Mouse (Mus musculus) neural tube, embryonic 11.5 days (tissue): ENCODE measurements around the gene Vmn2r9. TPM values are rescaled to one million over a fixed set of nuclear protein-coding genes. Genes with fewer than 3 reads are reported as not detected.
"Not testable (repeated sequence)": the region's sequence is repeated elsewhere in the genome, so short reads cannot be mapped to it uniquely, and the experiment has no call there.

Experiments used
- ATAC-seq: fragments of 200-750 bp; cut with Nextera tagmentation; 2 replicates; pipeline ENCODE4 v1.8.0; 2017; ENCODE audit warnings: moderate number of reproducible peaks, mild to moderate bottlenecking, moderate TSS enrichment, moderate library complexity; ENCODE audit not compliant: insufficient read depth, low FRiP score, low TSS enrichment
- DNase-seq: peaks from one replicate; pipeline ENCODE4 v3.0.0-alpha.2; 2015; ENCODE audit warnings: low spot score
- H3K27ac ChIP-seq: fragments of 300-500 bp; sonication (generic); 2 replicates; pipeline ENCODE4 v1.5.1; 2014; ENCODE audit warnings: low read depth, mild to moderate bottlenecking, low read length
- H3K27me3 ChIP-seq: fragments of 300-500 bp; sonication (generic); 2 replicates; pipeline ENCODE4 v1.6.1; 2014; ENCODE audit warnings: mild to moderate bottlenecking, low read length, mixed read lengths; ENCODE audit not compliant: control insufficient read depth, insufficient read depth
- H3K36me3 ChIP-seq: fragments of 300-500 bp; sonication (generic); 2 replicates; pipeline ENCODE4 v1.6.1; 2014; ENCODE audit warnings: mild to moderate bottlenecking, low read length, moderate library complexity, mixed read lengths; ENCODE audit not compliant: control insufficient read depth, insufficient read depth
- H3K4me1 ChIP-seq: fragments of 300-500 bp; sonication (generic); 2 replicates; pipeline ENCODE4 v1.6.1; 2014; ENCODE audit warnings: low read length, mixed read lengths; ENCODE audit not compliant: control insufficient read depth, insufficient read depth
- H3K4me2 ChIP-seq: fragments of 300-500 bp; sonication (generic); 2 replicates; pipeline ENCODE4 v1.6.1; 2014; ENCODE audit warnings: low read depth, mild to moderate bottlenecking, moderate library complexity
- H3K4me3 ChIP-seq: fragments of 300-500 bp; sonication (generic); 2 replicates; pipeline ENCODE4 v1.5.1; 2014; ENCODE audit warnings: low read depth, low read length
- H3K9ac ChIP-seq: fragments of 300-500 bp; sonication (generic); 2 replicates; pipeline ENCODE4 v1.6.1; 2014; ENCODE audit warnings: mild to moderate bottlenecking, low read length
- H3K9me3 ChIP-seq: fragments of 300-500 bp; sonication (generic); 2 replicates; pipeline ENCODE4 v1.6.1; 2016; ENCODE audit warnings: low read length; ENCODE audit not compliant: control insufficient read depth
- WGBS: fragments of 180-500 bp; shearing (Covaris S2); extraction: QIAGEN DNeasy Blood & Tissue Kit; methylation state at CpG from one replicate; pipeline ENCODE4 v1.1.7; 2014; 5-methylcytosine and 5-hydroxymethylcytosine counted together
- polyA plus RNA-seq: library from polyadenylated mRNA; unstranded; fragments of >200 nt; fragmentation: Nextera tagmentation; extraction: Ambion mirVana; gene quantifications from 2 replicates; pipeline ENCODE4 v1.2.1, GENCODE M21; 2014

Gene Vmn2r9
- polyA plus RNA-seq: not detected in 2 replicates

- H3K4me2 ChIP-seq, ATAC-seq, H3K27ac ChIP-seq, H3K36me3 ChIP-seq, H3K27me3 ChIP-seq, H3K4me1 ChIP-seq, H3K9me3 ChIP-seq, H3K9ac ChIP-seq, DNase-seq, H3K4me3 ChIP-seq: not testable (repeated sequence)
- 69% methylated on average over 1 of the region's 1 CpGs for WGBS
Observed at GRCm38 (mm10) chr5:108852501-108852900, at the start of gene Vmn2r9. Gene Vmn2r9 (minus strand): TSS chr5:108852601.

GRCm38 (mm10) chr5:108866746-108867145, 14.3 kb upstream of the Vmn2r9 start:
- H3K4me3 ChIP-seq, H3K27ac ChIP-seq, H3K9me3 ChIP-seq, H3K4me1 ChIP-seq, H3K27me3 ChIP-seq, H3K36me3 ChIP-seq, H3K4me2 ChIP-seq, H3K9ac ChIP-seq, ATAC-seq: not testable (repeated sequence)
- peak; percentile 37 for DNase-seq
- 9% methylated on average over 1 of the region's 1 CpGs for WGBS

- H3K9me3 ChIP-seq: no peaks in the 10 kb centered on the region
- no peaks in the 10 kb centered on the region for H3K36me3 ChIP-seq
- H3K4me3 ChIP-seq: no peak overlapping the region
- DNase-seq (no peak), ATAC-seq (no peak)
- WGBS: 28% methylated on average over 1 of the region's 1 CpGs
- no peak overlapping the region for H3K27ac ChIP-seq
- H3K27me3 ChIP-seq: no peaks in the 10 kb centered on the region
- no peaks in the 10 kb centered on the region for H3K4me1 ChIP-seq
- no peak overlapping the region for H3K9ac ChIP-seq
- no peak overlapping the region for H3K4me2 ChIP-seq
Observed at GRCm38 (mm10) chr5:108849466-108849865, 2.9 kb downstream of the Vmn2r9 start.

- Histone ChIP-seq H3K27ac (no peak overlapping the region), H3K36me3 (no peaks in the 10 kb centered on the region), H3K4me3 (no peak overlapping the region), H3K9me3 (no peaks in the 10 kb centered on the region), H3K27me3 (no peaks in the 10 kb centered on the region), H3K4me1 (no peaks in the 10 kb centered on the region), H3K9ac (no peak overlapping the region), H3K4me2 (no peak overlapping the region)
- peak; percentile 28 for DNase-seq
- WGBS: 84% methylated on average over 1 of the region's 1 CpGs
- no peak for ATAC-seq
Observed at GRCm38 (mm10) chr5:108836156-108836555, 16.2 kb downstream of the Vmn2r9 start.

GRCm38 (mm10) chr5:108823276-108823675, 29.1 kb downstream of the Vmn2r9 start:
- H3K27me3 ChIP-seq: no peaks in the 10 kb centered on the region
- DNase-seq: no peak
- no peaks in the 10 kb centered on the region for H3K36me3 ChIP-seq
- no peak for ATAC-seq
- no peaks in the 10 kb centered on the region for H3K9me3 ChIP-seq
- 82% methylated on average over 2 of the region's 2 CpGs for WGBS
- no peak overlapping the region for H3K27ac ChIP-seq
- no peak overlapping the region for H3K4me2 ChIP-seq
- H3K9ac ChIP-seq: no peak overlapping the region
- H3K4me1 ChIP-seq: no peaks in the 10 kb centered on the region
- no peak overlapping the region for H3K4me3 ChIP-seq

GRCm38 (mm10) chr5:108808750-108809149, 43.7 kb downstream of the Vmn2r9 start, which contains the start of gene Vmn2r8:
Gene Vmn2r8 (minus strand): TSS chr5:108808850.
- not testable (repeated sequence) for H3K9ac ChIP-seq
- 73% methylated on average over 2 of the region's 2 CpGs for WGBS

GRCm38 (mm10) chr5:108803646-108804045, 48.8 kb downstream of the Vmn2r9 start:
- ATAC-seq (no peak), DNase-seq (no peak)
- Histone ChIP-seq H3K4me2 (no peak overlapping the region), H3K4me3 (no peak overlapping the region), H3K27me3 (no peaks in the 10 kb centered on the region), H3K36me3 (no peaks in the 10 kb centered on the region), H3K27ac (no peak overlapping the region), H3K4me1 (no peaks in the 10 kb centered on the region), H3K9ac (no peak overlapping the region), H3K9me3 (no peaks in the 10 kb centered on the region)
- WGBS: 45% methylated on average over 1 of the region's 1 CpGs

More at GRCm38 (mm10) chr5:108808750-108809149, 43.7 kb downstream of the Vmn2r9 start, which contains the start of gene Vmn2r8:
- H3K27ac ChIP-seq, H3K27me3 ChIP-seq, H3K9me3 ChIP-seq, H3K36me3 ChIP-seq, H3K4me1 ChIP-seq, H3K4me3 ChIP-seq, ATAC-seq, H3K4me2 ChIP-seq, DNase-seq: not testable (repeated sequence)

GRCm38 (mm10) chr5:108795263-108795662, 57.1 kb downstream of the Vmn2r9 start, which contains the start of gene Tmed11:
Gene Tmed11 (minus strand): TSS chr5:108795363.
- DNase-seq, H3K9me3 ChIP-seq, H3K4me3 ChIP-seq, H3K9ac ChIP-seq, H3K27me3 ChIP-seq, H3K27ac ChIP-seq, H3K36me3 ChIP-seq, H3K4me2 ChIP-seq, ATAC-seq, H3K4me1 ChIP-seq: not testable (repeated sequence)
- 62% methylated on average over 2 of the region's 2 CpGs for WGBS

GRCm38 (mm10) chr5:108790385-108790784, 62.0 kb downstream of the Vmn2r9 start:
- H3K36me3 ChIP-seq, H3K27me3 ChIP-seq, H3K27ac ChIP-seq, H3K9ac ChIP-seq, H3K4me2 ChIP-seq, H3K4me3 ChIP-seq, ATAC-seq, H3K4me1 ChIP-seq, H3K9me3 ChIP-seq: not testable (repeated sequence)
- peak; percentile 20 for DNase-seq
- 34% methylated on average over 1 of the region's 1 CpGs for WGBS
